Mouse (Mus musculus) neural tube, embryonic 11.5 days (tissue): Measurements from ENCODE around the gene Tmem101. TPM values are rescaled to one million over a fixed set of nuclear protein-coding genes. Genes with fewer than 3 reads are reported as not detected.

Experiments
- ATAC-seq: fragments of 200-750 bp; cut with Nextera tagmentation; 2 replicates; pipeline ENCODE4 v1.8.0; 2017; ENCODE audit warnings: moderate number of reproducible peaks, mild to moderate bottlenecking, moderate TSS enrichment, moderate library complexity; ENCODE audit not compliant: insufficient read depth, low FRiP score, low TSS enrichment
- DNase-seq: peaks from one replicate; pipeline ENCODE4 v3.0.0-alpha.2; 2015; ENCODE audit warnings: low spot score
- H3K27ac ChIP-seq: fragments of 300-500 bp; sonication (generic); 2 replicates; pipeline ENCODE4 v1.5.1; 2014; ENCODE audit warnings: low read depth, mild to moderate bottlenecking, low read length
- H3K27me3 ChIP-seq: fragments of 300-500 bp; sonication (generic); 2 replicates; pipeline ENCODE4 v1.6.1; 2014; ENCODE audit warnings: mild to moderate bottlenecking, low read length, mixed read lengths; ENCODE audit not compliant: control insufficient read depth, insufficient read depth
- H3K36me3 ChIP-seq: fragments of 300-500 bp; sonication (generic); 2 replicates; pipeline ENCODE4 v1.6.1; 2014; ENCODE audit warnings: mild to moderate bottlenecking, low read length, moderate library complexity, mixed read lengths; ENCODE audit not compliant: control insufficient read depth, insufficient read depth
- H3K4me1 ChIP-seq: fragments of 300-500 bp; sonication (generic); 2 replicates; pipeline ENCODE4 v1.6.1; 2014; ENCODE audit warnings: low read length, mixed read lengths; ENCODE audit not compliant: control insufficient read depth, insufficient read depth
- H3K4me2 ChIP-seq: fragments of 300-500 bp; sonication (generic); 2 replicates; pipeline ENCODE4 v1.6.1; 2014; ENCODE audit warnings: low read depth, mild to moderate bottlenecking, moderate library complexity
- H3K4me3 ChIP-seq: fragments of 300-500 bp; sonication (generic); 2 replicates; pipeline ENCODE4 v1.5.1; 2014; ENCODE audit warnings: low read depth, low read length
- H3K9ac ChIP-seq: fragments of 300-500 bp; sonication (generic); 2 replicates; pipeline ENCODE4 v1.6.1; 2014; ENCODE audit warnings: mild to moderate bottlenecking, low read length
- H3K9me3 ChIP-seq: fragments of 300-500 bp; sonication (generic); 2 replicates; pipeline ENCODE4 v1.6.1; 2016; ENCODE audit warnings: low read length; ENCODE audit not compliant: control insufficient read depth
- WGBS: fragments of 180-500 bp; shearing (Covaris S2); extraction: QIAGEN DNeasy Blood & Tissue Kit; methylation state at CpG from one replicate; pipeline ENCODE4 v1.1.7; 2014; 5-methylcytosine and 5-hydroxymethylcytosine counted together
- polyA plus RNA-seq: library from polyadenylated mRNA; unstranded; fragments of >200 nt; fragmentation: Nextera tagmentation; extraction: Ambion mirVana; gene quantifications from 2 replicates; pipeline ENCODE4 v1.2.1, GENCODE M21; 2014

Tmem101 gene
- polyA plus RNA-seq, 1 experiment from 2014 or later: 34.9 TPM

DNA sequence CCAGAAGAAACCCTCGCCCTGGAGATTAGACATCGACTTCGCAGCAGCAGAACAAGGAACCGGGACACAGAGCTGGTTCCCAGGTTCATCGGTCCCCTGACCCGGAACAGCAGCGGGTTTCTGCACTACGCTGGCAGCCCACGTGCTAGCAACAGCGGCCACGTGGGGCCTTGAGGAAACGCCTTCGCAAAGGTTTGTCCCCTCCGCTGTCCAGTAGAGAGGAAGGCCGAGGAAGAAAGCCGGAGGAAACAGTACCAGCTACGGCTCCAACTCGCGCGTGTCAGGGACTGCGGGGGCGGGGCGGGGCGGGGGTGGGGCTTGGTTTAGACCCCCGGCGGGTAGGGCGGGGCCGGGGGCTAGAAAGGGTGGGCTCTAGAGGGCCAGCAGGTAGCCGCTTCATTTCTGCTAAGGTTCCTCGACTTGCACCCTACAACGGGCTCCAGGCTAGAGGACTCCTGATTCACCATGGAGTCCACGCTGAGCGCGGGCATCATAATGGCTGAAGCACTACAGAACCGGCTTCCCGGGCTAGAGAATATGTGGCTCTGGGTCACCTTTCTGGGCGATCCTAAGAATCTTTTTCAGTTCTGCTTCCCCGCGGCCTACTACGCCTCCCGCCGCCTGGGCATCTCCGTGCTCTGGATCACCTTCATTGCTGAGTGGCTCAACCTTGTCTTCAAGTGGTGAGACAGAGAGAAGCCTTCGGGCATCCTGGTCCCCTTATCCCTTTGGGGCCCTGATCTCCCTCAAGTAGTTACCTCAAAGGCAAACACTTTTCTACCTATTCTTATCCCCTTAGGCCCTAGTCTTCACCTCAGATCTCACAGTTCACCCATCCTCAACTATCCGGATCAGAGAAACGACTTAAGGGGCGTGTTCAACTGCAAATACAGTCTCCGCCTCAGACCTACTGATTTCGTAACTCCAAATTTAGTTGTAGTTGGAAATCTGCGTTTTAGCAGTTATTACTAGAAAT lies 33.5 kb upstream of the Tmem101 start, which contains the start of gene G6pc3:
Gene G6pc3 (plus strand): TSS at position 160 of the 976 bp plus-strand sequence.
- H3K9ac ChIP-seq: peak within 1 kb of the TSS; percentile 71
- ATAC-seq (peak; percentile 60; the same call in 1 of the 2 replicates), DNase-seq (peak; percentile 88)
- H3K9me3 ChIP-seq: no peaks in the 10 kb centered on the region
- H3K36me3 ChIP-seq: peaks cover 3% of the 10 kb centered on the region; the same call in 1 of the 2 replicates
- WGBS: 4% methylated on average over 49 of the region's 50 CpGs
- no peaks in the 10 kb centered on the region for H3K27me3 ChIP-seq
- no peak within 1 kb of the TSS for H3K27ac ChIP-seq
- peaks cover 7% of the 10 kb centered on the region; the same call in 1 of the 2 replicates for H3K4me1 ChIP-seq
- peak within 1 kb of the TSS; percentile 87 for H3K4me2 ChIP-seq
- H3K4me3 ChIP-seq: peak within 1 kb of the TSS; percentile 58

DNA sequence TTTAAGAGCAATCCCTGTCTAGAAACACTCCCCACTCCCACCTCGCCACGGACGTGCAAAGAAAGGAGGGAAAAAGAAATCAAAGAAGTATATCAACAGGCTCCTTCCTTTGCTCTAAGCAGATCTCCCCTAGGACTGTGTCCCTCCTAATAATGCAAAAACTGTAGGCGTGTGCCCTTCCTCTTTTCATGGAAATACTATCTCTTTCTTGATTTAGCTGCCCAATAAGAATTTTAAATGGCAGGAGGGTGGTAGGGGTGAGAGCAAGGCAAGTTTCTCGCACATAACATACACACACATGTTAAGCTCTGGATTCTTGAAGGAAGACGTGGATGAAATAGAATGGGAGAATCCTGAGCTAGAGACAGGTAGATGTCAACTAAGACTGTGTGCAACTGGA lies 32.8 kb upstream of the Tmem101 start:
- 77% methylated on average over 6 of the region's 6 CpGs for WGBS
- Histone ChIP-seq H3K4me3 (peak overlapping the region; percentile 58), H3K27ac (no peak overlapping the region), H3K27me3 (no peaks in the 10 kb centered on the region), H3K9ac (peak overlapping the region; percentile 71), H3K36me3 (peaks cover 3% of the 10 kb centered on the region; the same call in 1 of the 2 replicates), H3K9me3 (no peaks in the 10 kb centered on the region), H3K4me1 (peaks cover 7% of the 10 kb centered on the region; the same call in 1 of the 2 replicates), H3K4me2 (peak overlapping the region; percentile 87)
- DNase-seq: no peak
- ATAC-seq: no peak

DNA sequence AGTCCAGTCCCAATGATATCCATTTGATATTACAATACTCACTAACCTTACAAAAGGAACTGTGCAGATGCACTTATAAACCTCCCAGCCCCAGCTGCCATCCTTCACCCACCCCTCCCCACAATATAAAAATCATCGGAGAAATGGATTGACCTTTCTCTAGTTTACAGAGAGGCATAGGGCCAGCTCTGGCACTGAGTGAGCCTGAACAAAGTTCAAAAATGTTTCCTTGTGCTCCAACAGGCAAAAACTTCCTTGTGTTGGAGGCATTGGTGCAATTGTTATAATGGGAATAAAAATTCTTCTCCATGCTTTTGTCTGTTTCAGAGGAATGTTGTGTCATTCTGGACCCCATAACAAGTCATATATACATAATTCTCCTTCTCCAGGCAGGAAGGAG lies 30.0 kb upstream of the Tmem101 start:
- Histone ChIP-seq H3K4me2 (no peak overlapping the region), H3K4me3 (no peak overlapping the region), H3K27me3 (no peaks in the 10 kb centered on the region), H3K36me3 (0 out of 2 replicates have a peak, but pooled peaks cover 2% of the 10 kb centered on the region), H3K27ac (no peak overlapping the region), H3K9ac (no peak overlapping the region), H3K4me1 (peaks cover 15% of the 10 kb centered on the region; the same call in 1 of the 2 replicates), H3K9me3 (no peaks in the 10 kb centered on the region)
- 74% methylated on average over 1 of the region's 1 CpGs for WGBS
- ATAC-seq: no peak
- no peak for DNase-seq

DNA sequence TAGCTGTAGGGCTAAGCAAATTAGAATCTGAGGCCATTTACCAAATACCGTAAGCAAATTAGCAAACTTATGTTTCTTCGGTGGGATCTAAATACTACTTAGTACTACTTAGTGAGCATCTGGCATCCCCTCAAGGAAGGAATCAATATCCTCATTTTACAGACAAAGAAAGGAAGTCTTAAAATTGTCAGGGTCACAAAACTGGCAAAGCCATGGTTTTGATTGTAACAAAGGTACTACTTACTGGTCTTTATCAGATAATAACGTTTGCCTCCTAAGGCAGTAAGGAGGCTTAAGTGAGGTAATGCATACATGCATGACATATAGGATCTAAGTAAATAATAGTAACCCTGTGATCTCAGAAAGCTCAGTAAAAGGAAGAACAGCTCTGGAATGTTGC lies 29.5 kb upstream of the Tmem101 start:
- H3K9me3 ChIP-seq: no peaks in the 10 kb centered on the region
- H3K9ac ChIP-seq: no peak overlapping the region
- peak overlapping the region; percentile 73 for H3K4me3 ChIP-seq
- no peaks in the 10 kb centered on the region for H3K27me3 ChIP-seq
- no peak overlapping the region for H3K27ac ChIP-seq
- peak overlapping the region; percentile 37 for H3K4me2 ChIP-seq
- no peak for ATAC-seq
- 68% methylated on average over 3 of the region's 3 CpGs for WGBS
- peaks cover 12% of the 10 kb centered on the region; the same call in 1 of the 2 replicates for H3K4me1 ChIP-seq
- DNase-seq: no peak
- peaks cover 2% of the 10 kb centered on the region; the same call in 1 of the 2 replicates for H3K36me3 ChIP-seq

DNA sequence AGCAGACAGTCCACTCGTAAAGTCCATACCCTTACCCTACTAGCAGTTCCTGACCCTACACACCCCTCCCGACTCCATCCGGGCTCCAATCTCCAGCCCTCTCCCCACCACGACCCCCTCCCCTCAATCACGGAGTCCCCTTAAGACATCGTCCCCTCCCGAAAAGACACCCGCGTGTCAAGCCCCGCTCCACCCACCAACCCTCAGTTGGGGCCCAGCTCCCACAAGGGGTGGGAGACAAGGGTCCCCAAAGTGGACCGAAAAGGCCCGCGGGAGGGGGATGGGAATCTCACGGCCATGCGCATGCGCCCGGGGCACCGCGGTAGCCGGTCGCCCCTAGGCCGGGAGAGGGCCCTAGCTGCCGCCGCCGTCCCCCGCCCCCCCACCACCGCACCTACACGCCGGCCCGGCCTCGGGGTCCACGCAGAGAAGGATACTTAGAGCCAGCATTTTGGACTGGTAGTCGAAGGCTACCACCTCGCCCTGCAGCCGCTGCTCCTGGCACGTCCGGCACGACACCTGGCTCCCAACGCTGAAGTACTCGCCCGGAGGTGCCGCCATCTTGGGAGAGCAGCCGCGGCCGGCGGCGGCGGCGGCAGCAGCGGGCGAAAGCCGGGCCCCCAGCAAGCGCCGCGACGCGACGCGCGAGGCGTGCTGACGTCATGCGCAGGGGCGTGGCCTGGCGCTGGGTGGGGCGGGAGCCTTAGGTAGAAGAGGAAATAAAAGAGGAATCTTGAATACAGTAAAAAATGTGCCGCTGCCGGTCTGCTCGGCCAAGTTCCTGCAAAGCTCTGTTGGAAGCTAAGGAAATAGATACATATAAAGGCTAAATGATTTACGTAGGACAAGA lies 28.7 kb upstream of the Tmem101 start, which contains the start of gene Lsm12:
Gene Lsm12 (minus strand): TSS at position 651 of the 850 bp plus-strand sequence.
- Histone ChIP-seq H3K27ac (peak within 1 kb of the TSS; percentile 75), H3K9ac (peak within 1 kb of the TSS; percentile 77), H3K4me3 (peak within 1 kb of the TSS; percentile 73), H3K36me3 (peaks cover 2% of the 10 kb centered on the region; the same call in 1 of the 2 replicates), H3K27me3 (no peaks in the 10 kb centered on the region), H3K9me3 (no peaks in the 10 kb centered on the region), H3K4me1 (peaks cover 12% of the 10 kb centered on the region; the same call in 1 of the 2 replicates), H3K4me2 (peak within 1 kb of the TSS; percentile 75)
- peak; percentile 98 for DNase-seq
- peak; percentile 87 for ATAC-seq
- WGBS: under 1% methylated on average over 70 of the region's 70 CpGs

DNA sequence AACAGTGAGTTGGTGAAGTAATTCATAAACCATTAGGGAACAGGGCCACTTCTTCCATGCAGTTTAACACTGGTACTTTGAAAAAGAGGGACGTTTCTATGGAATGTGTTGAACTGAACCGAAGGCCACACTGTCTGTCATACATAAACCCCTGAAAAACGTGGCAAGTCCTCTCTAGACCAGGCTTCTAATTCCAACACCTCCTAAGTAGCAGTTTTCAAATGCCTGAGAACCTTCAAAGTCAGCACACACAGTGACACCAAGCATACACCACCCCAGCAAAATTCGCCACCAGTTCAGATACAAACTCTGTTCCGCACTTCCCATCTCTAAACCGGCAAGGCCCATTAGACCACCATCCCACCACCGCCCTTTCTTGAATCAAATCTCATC lies 28.0 kb upstream of the Tmem101 start:
- H3K4me2 ChIP-seq: peak overlapping the region; percentile 75
- ATAC-seq (no peak), DNase-seq (no peak)
- H3K4me3 ChIP-seq: peak overlapping the region; percentile 73
- no peak overlapping the region for H3K27ac ChIP-seq
- no peaks in the 10 kb centered on the region for H3K27me3 ChIP-seq
- H3K9me3 ChIP-seq: no peaks in the 10 kb centered on the region
- 13% methylated on average over 7 of the region's 7 CpGs for WGBS
- peaks cover 2% of the 10 kb centered on the region; the same call in 1 of the 2 replicates for H3K36me3 ChIP-seq
- H3K9ac ChIP-seq: peak overlapping the region; percentile 77
- H3K4me1 ChIP-seq: peaks cover 10% of the 10 kb centered on the region; the same call in 1 of the 2 replicates

DNA sequence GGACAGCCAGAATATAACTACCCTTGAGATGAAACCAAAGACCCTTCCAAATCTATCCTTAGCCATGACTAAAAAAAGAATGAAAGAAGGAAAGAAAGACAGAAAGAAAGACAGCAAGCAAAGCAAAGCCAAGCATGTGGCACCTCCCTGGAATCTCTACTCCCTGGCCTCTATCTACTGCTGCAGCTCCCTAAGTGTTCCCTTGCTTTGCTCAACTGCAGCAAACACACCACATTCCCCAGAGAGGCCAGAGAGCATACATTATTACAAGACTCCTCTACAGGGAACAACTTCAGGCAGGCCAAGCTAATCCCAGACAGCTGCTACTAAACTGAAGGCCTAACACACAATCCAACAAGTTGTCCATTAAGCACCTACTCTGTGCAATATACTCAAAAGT lies 23.6 kb upstream of the Tmem101 start:
- Histone ChIP-seq H3K4me3 (no peak overlapping the region), H3K9ac (no peak overlapping the region), H3K9me3 (no peaks in the 10 kb centered on the region), H3K27me3 (no peaks in the 10 kb centered on the region), H3K4me2 (no peak overlapping the region), H3K36me3 (peaks cover 12% of the 10 kb centered on the region), H3K4me1 (peaks cover 9% of the 10 kb centered on the region; the same call in 1 of the 2 replicates), H3K27ac (no peak overlapping the region)
- DNase-seq (no peak), ATAC-seq (no peak)

DNA sequence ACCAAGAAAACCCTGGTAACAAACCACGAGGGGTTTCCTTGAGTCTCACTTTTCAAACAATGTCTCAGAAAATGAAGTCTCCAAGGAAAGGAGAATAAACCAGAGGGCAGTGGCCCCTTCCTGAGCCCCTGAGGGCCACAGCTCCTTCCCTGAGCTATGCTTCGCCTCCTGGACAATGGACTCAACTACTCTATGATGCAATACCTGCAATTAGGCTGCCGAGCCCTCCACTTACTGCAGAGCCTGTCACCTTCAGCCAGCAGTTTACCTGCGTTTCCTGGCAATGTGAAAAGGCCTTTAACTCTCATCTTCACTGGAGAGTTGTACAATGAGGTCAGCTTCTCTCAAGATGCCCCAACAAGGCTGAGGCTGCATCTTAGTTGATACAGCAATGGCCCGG lies 12.5 kb upstream of the Tmem101 start:
- no peaks in the 10 kb centered on the region for H3K9me3 ChIP-seq
- ATAC-seq (no peak), DNase-seq (no peak)
- H3K27me3 ChIP-seq: no peaks in the 10 kb centered on the region
- no peak overlapping the region for H3K4me3 ChIP-seq
- WGBS: 91% methylated on average over 5 of the region's 5 CpGs
- H3K4me1 ChIP-seq: no peaks in the 10 kb centered on the region
- no peak overlapping the region for H3K9ac ChIP-seq
- no peak overlapping the region for H3K27ac ChIP-seq
- H3K4me2 ChIP-seq: no peak overlapping the region
- H3K36me3 ChIP-seq: peaks cover 9% of the 10 kb centered on the region
